Mouse (Mus musculus) cortical plate, adult 2 months (tissue): ENCODE results near the gene Agtpbp1.

Source experiments
- CTCF ChIP-seq: fragments of 200-500 bp; IDR thresholded peaks from 2 replicates; pipeline ENCODE4 v1.5.1; 2011; ENCODE audit warnings: mild to moderate bottlenecking, control low read depth, low read length; ENCODE audit not compliant: insufficient read depth; ENCODE audit errors: extremely low read depth
- POLR2A ChIP-seq: fragments of 200-500 bp; IDR thresholded peaks from 2 replicates; pipeline ENCODE4 v1.6.1; 2011; ENCODE audit warnings: mild to moderate bottlenecking, low read length, control low read depth; ENCODE audit not compliant: insufficient read depth; ENCODE audit errors: extremely low read depth

DNA sequence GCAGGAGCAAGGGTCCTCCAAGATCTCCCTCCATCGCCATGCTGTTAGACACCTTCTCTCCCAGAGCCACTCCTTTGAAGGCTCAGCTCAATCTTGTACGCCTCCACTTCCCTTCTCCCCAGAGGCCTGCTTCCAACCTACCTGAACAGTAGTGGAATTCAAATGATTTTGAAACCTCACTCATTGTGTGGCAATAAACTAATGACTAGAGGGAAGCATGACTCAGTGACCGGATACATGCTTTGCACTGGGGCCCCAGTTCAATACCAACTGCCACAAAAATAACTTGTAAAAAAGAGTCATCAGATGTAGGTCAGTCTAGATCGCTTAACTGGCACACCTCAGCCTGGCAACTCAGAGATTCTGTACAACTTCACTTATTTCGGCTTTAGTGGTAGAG lies 26.3 kb downstream of the Agtpbp1 start:
- TF ChIP-seq CTCF = no peak
- TF ChIP-seq POLR2A = no peak
